Mouse (Mus musculus) liver, postnatal 0 days (tissue): ENCODE results near the gene Gli2. TPM values are rescaled to one million over a fixed set of nuclear protein-coding genes. Genes with fewer than 3 reads are reported as not detected.

Experiments used
- ATAC-seq: fragments of 200-750 bp; cut with Nextera tagmentation; 2 replicates; pipeline ENCODE4 v1.8.0; 2017; ENCODE audit warnings: mild to moderate bottlenecking, moderate library complexity
- DNase-seq: peaks from one replicate; pipeline ENCODE4 v3.0.0-alpha.2; 2016
- H3K27ac ChIP-seq: fragments of 300-500 bp; sonication (generic); 2 replicates; pipeline ENCODE4 v1.5.1; 2014; ENCODE audit warnings: antibody characterized with exemption, moderate library complexity, mild to moderate bottlenecking, low read depth
- H3K27me3 ChIP-seq: fragments of 300-500 bp; sonication (generic); 2 replicates; pipeline ENCODE4 v1.6.1; 2014; ENCODE audit warnings: low read length, control low read depth, mixed read lengths; ENCODE audit not compliant: insufficient read depth
- H3K36me3 ChIP-seq: fragments of 300-500 bp; sonication (generic); replicated peaks from 2 replicates; pipeline ENCODE4 v1.6.1; 2014; ENCODE audit warnings: mild to moderate bottlenecking, control low read depth, low read length, moderate library complexity, mixed read lengths; ENCODE audit not compliant: insufficient read depth
- H3K4me1 ChIP-seq: fragments of 300-500 bp; sonication (generic); 2 replicates; pipeline ENCODE4 v1.6.1; 2014; ENCODE audit warnings: antibody characterized with exemption, mild to moderate bottlenecking, control low read depth; ENCODE audit not compliant: insufficient read depth
- H3K4me2 ChIP-seq: fragments of 300-500 bp; sonication (generic); 2 replicates; pipeline ENCODE4 v1.6.1; 2014; ENCODE audit warnings: low read depth, mild to moderate bottlenecking, low read length, moderate library complexity, mixed read lengths
- H3K4me3 ChIP-seq: fragments of 300-500 bp; sonication (generic); 2 replicates; pipeline ENCODE4 v1.5.1; 2014; ENCODE audit warnings: low read depth, low read length
- H3K9ac ChIP-seq: fragments of 300-500 bp; sonication (generic); replicated peaks from 2 replicates; pipeline ENCODE4 v1.6.1; 2014; ENCODE audit warnings: mild to moderate bottlenecking, moderate library complexity
- H3K9me3 ChIP-seq: fragments of 300-500 bp; sonication (generic); 2 replicates; pipeline ENCODE4 v1.6.1; 2016; ENCODE audit warnings: mild to moderate bottlenecking, control low read depth, low read length, mixed read lengths
- CTCF ChIP-seq: sonication (generic); IDR thresholded peaks from 2 replicates; pipeline ENCODE4 v1.5.1; 2016; ENCODE audit warnings: antibody characterized with exemption, low read depth
- EP300 ChIP-seq: IDR thresholded peaks from 2 replicates; pipeline ENCODE4 v1.6.1; 2016; ENCODE audit warnings: antibody characterized with exemption, low read depth, mild to moderate bottlenecking
- WGBS: fragments of 180-500 bp; shearing (Covaris S2); extraction: QIAGEN DNeasy Blood & Tissue Kit; methylation state at CpG from one replicate; pipeline ENCODE4 v1.1.7; 2014; ENCODE audit not compliant: insufficient replicate concordance; 5-methylcytosine and 5-hydroxymethylcytosine counted together
- polyA plus RNA-seq: library from polyadenylated mRNA; unstranded; fragments of >200 nt; fragmentation: Nextera tagmentation; extraction: Ambion mirVana; gene quantifications from 2 replicates; pipeline ENCODE4 v1.2.1, GENCODE M21; 2015

Gene Gli2
- polyA plus RNA-seq, 1 experiment from 2014 or later: 0.27 TPM

GRCm38 (mm10) chr1:118993775-118994174 lies 59.6 kb downstream of the Gli2 start:
- TF ChIP-seq EP300 (no peak), CTCF (no peak)
- Histone ChIP-seq H3K36me3 (no peaks in the 10 kb centered on the region), H3K27ac (no peak overlapping the region), H3K27me3 (no peaks in the 10 kb centered on the region), H3K4me2 (no peak overlapping the region), H3K4me1 (no peaks in the 10 kb centered on the region), H3K4me3 (no peak overlapping the region), H3K9me3 (no peaks in the 10 kb centered on the region), H3K9ac (no peak overlapping the region)
- no peak for DNase-seq
- 33% methylated on average over 5 of the region's 5 CpGs for WGBS
- no peak for ATAC-seq

GRCm38 (mm10) chr1:118988331-118988730 lies 65.1 kb downstream of the Gli2 start:
- ATAC-seq (no peak), DNase-seq (no peak)
- WGBS: 61% methylated on average over 6 of the region's 6 CpGs
- no peak overlapping the region for H3K4me3 ChIP-seq
- H3K27me3 ChIP-seq: no peaks in the 10 kb centered on the region
- no peaks in the 10 kb centered on the region for H3K36me3 ChIP-seq
- H3K4me1 ChIP-seq: no peaks in the 10 kb centered on the region
- H3K4me2 ChIP-seq: no peak overlapping the region
- no peak overlapping the region for H3K27ac ChIP-seq
- H3K9me3 ChIP-seq: no peaks in the 10 kb centered on the region
- no peak overlapping the region for H3K9ac ChIP-seq
- TF ChIP-seq CTCF (no peak), EP300 (no peak)

- Histone ChIP-seq H3K4me1 (no peaks in the 10 kb centered on the region), H3K9me3 (no peaks in the 10 kb centered on the region), H3K36me3 (no peaks in the 10 kb centered on the region), H3K4me2 (no peak overlapping the region), H3K27ac (no peak overlapping the region), H3K27me3 (no peaks in the 10 kb centered on the region), H3K4me3 (no peak overlapping the region), H3K9ac (no peak overlapping the region)
- no peak for DNase-seq
- TF ChIP-seq EP300 (no peak), CTCF (no peak)
- 79% methylated on average over 11 of the region's 11 CpGs for WGBS
- ATAC-seq: no peak
Measured at GRCm38 (mm10) chr1:118987538-118987937, 65.9 kb downstream of the Gli2 start.

GRCm38 (mm10) chr1:118983389-118983788 lies 70.0 kb downstream of the Gli2 start:
- no peak overlapping the region for H3K27ac ChIP-seq

GRCm38 (mm10) chr1:118982805-118983211 lies 70.6 kb downstream of the Gli2 start:
- DNase-seq: no peak
- TF ChIP-seq CTCF: no peak
- no peak for TF ChIP-seq EP300
- Histone ChIP-seq H3K9me3 (no peaks in the 10 kb centered on the region), H3K9ac (no peak overlapping the region), H3K4me1 (no peaks in the 10 kb centered on the region), H3K4me2 (no peak overlapping the region), H3K4me3 (no peak overlapping the region), H3K27me3 (no peaks in the 10 kb centered on the region), H3K27ac (no peak overlapping the region), H3K36me3 (no peaks in the 10 kb centered on the region)
- 38% methylated on average over 5 of the region's 5 CpGs for WGBS
- ATAC-seq: no peak

More at GRCm38 (mm10) chr1:118983389-118983788, 70.0 kb downstream of the Gli2 start:
- TF ChIP-seq EP300: no peak
- TF ChIP-seq CTCF: no peak
- Histone ChIP-seq H3K36me3 (no peaks in the 10 kb centered on the region), H3K4me3 (no peak overlapping the region), H3K4me1 (no peaks in the 10 kb centered on the region), H3K9me3 (no peaks in the 10 kb centered on the region), H3K9ac (no peak overlapping the region), H3K27me3 (no peaks in the 10 kb centered on the region), H3K4me2 (no peak overlapping the region)
- 61% methylated on average over 2 of the region's 2 CpGs for WGBS
- DNase-seq (no peak), ATAC-seq (peak; percentile 54; the same call in 1 of the 2 replicates)

GRCm38 (mm10) chr1:118981943-118982804 lies 71.2 kb downstream of the Gli2 start:
- Histone ChIP-seq H3K4me1 (no peaks in the 10 kb centered on the region), H3K4me2 (0 out of 2 replicates have a peak overlapping the region, but pooled peaks have one; percentile 6), H3K9ac (no peak overlapping the region), H3K36me3 (no peaks in the 10 kb centered on the region), H3K9me3 (no peaks in the 10 kb centered on the region), H3K27ac (no peak overlapping the region), H3K27me3 (no peaks in the 10 kb centered on the region), H3K4me3 (no peak overlapping the region)
- no peak for TF ChIP-seq EP300
- no peak for TF ChIP-seq CTCF
- peak; percentile 36 for DNase-seq
- ATAC-seq: 0 out of 2 replicates have a peak, but pooled peaks have one; percentile 35
- WGBS: 36% methylated on average over 16 of the region's 16 CpGs
